Mouse (Mus musculus) ES-E14 (cell line): ENCODE measurements at regions not wholly inside any gene's neighbourhood (a gene's known extent, or its start where the extent isn't known, plus 50 kb on each side); places are given as distances from the start of the nearest gene placed in this dataset.

Experiments
- CHD2 ChIP-seq: IDR thresholded peaks from 2 replicates; pipeline ENCODE4 v1.6.1; 2014; ENCODE audit warnings: mild to moderate bottlenecking, low read depth, low read length, inconsistent platforms
- MAFK ChIP-seq: IDR thresholded peaks from 2 replicates; pipeline ENCODE4 v1.6.1; 2014; ENCODE audit warnings: mild to moderate bottlenecking, low read depth, low read length, inconsistent platforms; ENCODE audit not compliant: insufficient read depth
- ZC3H11A ChIP-seq: IDR thresholded peaks from 2 replicates; pipeline ENCODE4 v1.6.1; 2012; ENCODE audit warnings: low read depth, mild to moderate bottlenecking, inconsistent platforms, low read length, borderline replicate concordance
- ZNF384 ChIP-seq: IDR thresholded peaks from 2 replicates; pipeline ENCODE4 v1.6.1; 2012; ENCODE audit warnings: low read depth, low read length, inconsistent platforms

GRCm38 (mm10) chr1:107783079-107783478 lies 193.3 kb downstream of the Serpinb8 start:
- no peak for TF ChIP-seq CHD2
- TF ChIP-seq ZNF384, result no peak
- TF ChIP-seq ZC3H11A, result no peak
- TF ChIP-seq MAFK, result no peak
